Mouse (Mus musculus) CH12.LX (cell line): ENCODE measurements around the gene Pacs1. TPM values are rescaled to one million over a fixed set of nuclear protein-coding genes. Genes with fewer than 3 reads are reported as not detected.

Source experiments
- DNase-seq: peaks from one replicate; pipeline ENCODE4 v3.0.0-alpha.2; 2013; ENCODE audit errors: extremely low read depth
- H3K27ac ChIP-seq: 2 replicates; pipeline ENCODE4 v1.5.1; 2012; ENCODE audit warnings: low read depth, mild to moderate bottlenecking, control low read depth, moderate library complexity; ENCODE audit not compliant: insufficient read depth
- H3K27me3 ChIP-seq: replicated peaks from 2 replicates; pipeline ENCODE3; 2012; ENCODE audit warnings: inconsistent platforms
- H3K36me3 ChIP-seq, 2 experiments: replicated peaks in 1 of 2; 2 replicates each; pipeline versions ENCODE3 to v1.6.1; 2012; ENCODE audit warnings: inconsistent platforms in 1 of 2, low read length in 1 of 2, mild to moderate bottlenecking in 1 of 2, mixed read lengths in 1 of 2, moderate library complexity in 1 of 2; ENCODE audit not compliant: control insufficient read depth in 1 of 2, insufficient read depth in 1 of 2
- H3K4me1 ChIP-seq, 2 experiments: 2 replicates each; pipeline ENCODE4 v1.6.1; 2012; ENCODE audit warnings: inconsistent platforms in 1 of 2, moderate library complexity in 1 of 2; ENCODE audit not compliant: insufficient read depth in 2 of 2, control insufficient read depth in 1 of 2
- H3K4me2 ChIP-seq: 2 replicates; pipeline ENCODE4 v1.6.1; 2012; ENCODE audit warnings: low read depth, mild to moderate bottlenecking, control low read depth; ENCODE audit not compliant: poor library complexity, insufficient read depth, severe bottlenecking
- H3K4me3 ChIP-seq, 3 experiments: fragments of 150-350 bp in 1 of 3; sonication (generic) in 1 of 3; replicated peaks in 1 of 3; 2 replicates each; pipeline versions ENCODE3 to v1.5.1; 2011 to 2012; ENCODE audit warnings: low read depth in 2 of 3, low read length in 2 of 3, mild to moderate bottlenecking in 2 of 3, moderate library complexity in 2 of 3, control low read depth in 1 of 3, improper control_type of control experiment in 1 of 3, inconsistent platforms in 1 of 3, mixed read lengths in 1 of 3; ENCODE audit not compliant: poor library complexity in 1 of 3
- H3K79me2 ChIP-seq: replicated peaks from 2 replicates; pipeline ENCODE4 v1.6.1; 2012; ENCODE audit warnings: mild to moderate bottlenecking, moderate library complexity; ENCODE audit not compliant: control insufficient read depth, poor library complexity, insufficient read depth, severe bottlenecking; ENCODE audit errors: extremely low read depth
- H3K9ac ChIP-seq: 2 replicates; pipeline ENCODE4 v1.6.1; 2012; ENCODE audit warnings: low read depth, mild to moderate bottlenecking, control low read depth, moderate library complexity; ENCODE audit not compliant: insufficient read depth
- H3K9me3 ChIP-seq: replicated peaks from 2 replicates; pipeline ENCODE3; 2012; ENCODE audit warnings: low read length, inconsistent platforms, mixed read lengths
- CHD2 ChIP-seq: IDR thresholded peaks from 2 replicates; pipeline ENCODE4 v1.6.1; 2011; ENCODE audit warnings: low read length, improper control_type of control experiment
- ELF1 ChIP-seq: IDR thresholded peaks from 2 replicates; pipeline ENCODE4 v1.6.1; 2014; ENCODE audit warnings: low read depth, mild to moderate bottlenecking, inconsistent platforms, low read length, improper control_type of control experiment
- EP300 ChIP-seq: IDR thresholded peaks from 2 replicates; pipeline ENCODE4 v1.6.1; 2011; ENCODE audit warnings: low read length, improper control_type of control experiment
- ETS1 ChIP-seq: conservative IDR thresholded peaks from 2 replicates; pipeline ENCODE4 v1.6.1; 2012; ENCODE audit warnings: low read depth, mild to moderate bottlenecking, inconsistent platforms, low read length, improper control_type of control experiment, moderate library complexity
- GABPA ChIP-seq: IDR thresholded peaks from 2 replicates; pipeline ENCODE4 v1.6.1; 2012; ENCODE audit warnings: low read depth, low read length, improper control_type of control experiment, inconsistent platforms; ENCODE audit not compliant: insufficient replicate concordance
- HCFC1 ChIP-seq: IDR thresholded peaks from 2 replicates; pipeline ENCODE4 v1.6.1; 2012; ENCODE audit warnings: low read depth, mild to moderate bottlenecking, inconsistent platforms, low read length, improper control_type of control experiment
- JUND ChIP-seq: conservative IDR thresholded peaks from 2 replicates; pipeline ENCODE4 v1.6.1; 2011; ENCODE audit warnings: low read depth, low read length, improper control_type of control experiment
- MAX ChIP-seq: IDR thresholded peaks from 2 replicates; pipeline ENCODE4 v1.6.1; 2011; ENCODE audit warnings: low read length, improper control_type of control experiment
- MAZ ChIP-seq: IDR thresholded peaks from 2 replicates; pipeline ENCODE4 v1.6.1; 2012; ENCODE audit warnings: low read depth, mild to moderate bottlenecking, inconsistent platforms, low read length, improper control_type of control experiment, moderate library complexity
- MXI1 ChIP-seq: IDR thresholded peaks from 2 replicates; pipeline ENCODE4 v1.6.1; 2011; ENCODE audit warnings: mild to moderate bottlenecking, low read depth, low read length, improper control_type of control experiment
- PAX5 ChIP-seq: IDR thresholded peaks from 2 replicates; pipeline ENCODE4 v1.6.1; 2012; ENCODE audit warnings: low read length, inconsistent platforms, mixed read lengths
- POLR2AphosphoS2 ChIP-seq: IDR thresholded peaks from 2 replicates; pipeline ENCODE4 v1.6.1; 2011; ENCODE audit warnings: low read depth, low read length, improper control_type of control experiment
- SIN3A ChIP-seq: IDR thresholded peaks from 2 replicates; pipeline ENCODE4 v1.6.1; 2012; ENCODE audit warnings: low read length, improper control_type of control experiment, inconsistent platforms
- TBP ChIP-seq: conservative IDR thresholded peaks from 2 replicates; pipeline ENCODE4 v1.6.1; 2011; ENCODE audit warnings: low read depth, low read length, improper control_type of control experiment
- dilution Hi-C: fragments of 300-500 bp; cut with MboI; formaldehyde crosslinking; loops from 2 replicates; pipeline ENCODE4 v1.14.3; 2020; ENCODE audit warnings: low sequenced_read_pairs; ENCODE audit not compliant: extremely low pct_unique_long_range_greater_than_20kb, extremely low pct_ligation_motif_present
- in situ Hi-C: fragments of 300-500 bp; cut with MboI; formaldehyde crosslinking; loops from 3 replicates; pipeline ENCODE4 v1.14.3; 2019; ENCODE audit warnings: low sequenced_read_pairs, low pct_ligation_motif_present, low pct_unique_long_range_greater_than_20kb, mixed read lengths
- polyA plus RNA-seq: library from polyadenylated mRNA; unstranded; fragments of >175 nt; gene quantifications from 2 replicates; pipeline ENCODE4 v1.2.1, GENCODE M21; 2012; ENCODE audit warnings: low read depth; ENCODE audit not compliant: insufficient read length
- total RNA-seq, 2 experiments: library from RNA; depleted of rRNA; stranded (reverse); fragments of 300-350 nt in 1 of 2; fragments of >200 nt in 1 of 2; gene quantifications; 2 replicates each; pipeline ENCODE4 v1.2.3; 2012 to 2014

Gene Pacs1
- total and polyA plus RNA-seq, 3 experiments = 2.4 to 14.4 (median 10.1) TPM

- TF ChIP-seq ETS1 = no peak
- no peak for TF ChIP-seq TBP
- no peak for TF ChIP-seq SIN3A
- TF ChIP-seq PAX5 = no peak
- no peak for TF ChIP-seq POLR2AphosphoS2
- no peak for TF ChIP-seq JUND
- TF ChIP-seq CHD2 = no peak
- TF ChIP-seq EP300 = no peak
- TF ChIP-seq GABPA = no peak
- no peak for TF ChIP-seq ELF1
- TF ChIP-seq, all 38 proteins: peak for 0
- in situ Hi-C loops (loop anchor here (5.0 kb wide), 1 partner anchor 42 kb away; the partner anchor contains the start of gene Brms1), dilution Hi-C loops (no loop called here)
- H3K4me1 ChIP-seq = peaks cover 15 to 18% of the 10 kb centered on the region in 2 experiments
- H3K9ac ChIP-seq = no peak overlapping the region
- H3K4me2 ChIP-seq = no peak overlapping the region
- peaks cover 5% of the 10 kb centered on the region for H3K9me3 ChIP-seq
- peaks cover 0 to 5% of the 10 kb centered on the region in 2 experiments for H3K36me3 ChIP-seq
- no peak for DNase-seq
- H3K27ac ChIP-seq = no peak overlapping the region
- H3K27me3 ChIP-seq = peaks cover 60% of the 10 kb centered on the region
- peak overlapping the region in 1 of 3 experiments; percentile 40 for H3K4me3 ChIP-seq
- H3K79me2 ChIP-seq = no peaks in the 10 kb centered on the region
Measured at GRCm38 (mm10) chr19:5084834-5085144, 188.1 kb downstream of the Pacs1 start.

GRCm38 (mm10) chr19:5083961-5084833 is 188.7 kb downstream of the Pacs1 start:
- dilution Hi-C loops (no loop called here), in situ Hi-C loops (no loop called here)
- Histone ChIP-seq H3K4me3 (no peak overlapping the region), H3K79me2 (no peaks in the 10 kb centered on the region), H3K27me3 (peaks cover 64% of the 10 kb centered on the region), H3K9ac (no peak overlapping the region), H3K9me3 (peaks cover 5% of the 10 kb centered on the region), H3K27ac (no peak overlapping the region), H3K4me2 (no peak overlapping the region), H3K4me1 (peaks cover 10 to 14% of the 10 kb centered on the region in 2 experiments), H3K36me3 (no peaks in the 10 kb centered on the region)
- no peak for DNase-seq
- TF ChIP-seq PAX5 = no peak
- TF ChIP-seq SIN3A = no peak
- TF ChIP-seq MAX = no peak
- no peak for TF ChIP-seq HCFC1
- no peak for TF ChIP-seq MAZ
- no peak for TF ChIP-seq MXI1
- no peak for TF ChIP-seq EP300

Other genes starting within 250 kb of the Pacs1 start
Only the 20 nearest of the 30 such genes appear.
- gene Tmem151a, start 187.6 kb downstream of the Pacs1 start, total RNA-seq (2012; rRNA removed) = not detected in 2 replicates
- gene Tmem151a, start 187.6 kb downstream of the Pacs1 start, total RNA-seq (2014; rRNA removed) = not detected in 2 replicates
- not detected in 2 replicates for gene Tmem151a, start 187.6 kb downstream of the Pacs1 start, polyA plus RNA-seq
- 62.6 and 65.0 TPM in 2 replicates for gene Yif1a, start 184.6 kb downstream of the Pacs1 start, total RNA-seq (2012; rRNA removed)
- gene Yif1a, start 184.6 kb downstream of the Pacs1 start, total RNA-seq (2014; rRNA removed) = 63.6 and 72.4 TPM in 2 replicates
- gene Yif1a, start 184.6 kb downstream of the Pacs1 start, polyA plus RNA-seq = 33.1 and 39.0 TPM in 2 replicates
- 0.55 and 0.72 TPM in 2 replicates for gene Cnih2, start 174.6 kb downstream of the Pacs1 start, total RNA-seq (2012; rRNA removed)
- gene Cnih2, start 174.6 kb downstream of the Pacs1 start, total RNA-seq (2014; rRNA removed) = 0.23 TPM in 1 of 2 replicates, not detected in the other
- gene Cnih2, start 174.6 kb downstream of the Pacs1 start, polyA plus RNA-seq = 1.7 and 2.2 TPM in 2 replicates
- gene Rab1b, start 166.0 kb downstream of the Pacs1 start, total RNA-seq (2012; rRNA removed) = 78.4 and 90.6 TPM in 2 replicates
- 76.3 and 88.3 TPM in 2 replicates for gene Rab1b, start 166.0 kb downstream of the Pacs1 start, total RNA-seq (2014; rRNA removed)
- 80.5 and 87.1 TPM in 2 replicates for gene Rab1b, start 166.0 kb downstream of the Pacs1 start, polyA plus RNA-seq
- gene Klc2, start 154.6 kb downstream of the Pacs1 start, total RNA-seq (2012; rRNA removed) = 7.9 and 9.5 TPM in 2 replicates
- gene Klc2, start 154.6 kb downstream of the Pacs1 start, total RNA-seq (2014; rRNA removed) = 4.8 and 5.9 TPM in 2 replicates
- gene Klc2, start 154.6 kb downstream of the Pacs1 start, polyA plus RNA-seq = 9.5 and 12.0 TPM in 2 replicates
- 191 and 195 TPM in 2 replicates for gene Sf3b2, start 22.3 kb upstream of the Pacs1 start, total RNA-seq (2012; rRNA removed)
- 155 and 161 TPM in 2 replicates for gene Sf3b2, start 22.3 kb upstream of the Pacs1 start, total RNA-seq (2014; rRNA removed)
- gene Sf3b2, start 22.3 kb upstream of the Pacs1 start, polyA plus RNA-seq = 238 and 279 TPM in 2 replicates
- gene Gal3st3, start 25.2 kb upstream of the Pacs1 start, total RNA-seq (2012; rRNA removed) = not detected in 2 replicates
- gene Gal3st3, start 25.2 kb upstream of the Pacs1 start, total RNA-seq (2014; rRNA removed) = not detected in 2 replicates
- not detected in 2 replicates for gene Gal3st3, start 25.2 kb upstream of the Pacs1 start, polyA plus RNA-seq
- not detected in 2 replicates for gene Catsper1, start 62.6 kb upstream of the Pacs1 start, total RNA-seq (2012; rRNA removed)
- gene Catsper1, start 62.6 kb upstream of the Pacs1 start, total RNA-seq (2014; rRNA removed) = not detected in 2 replicates
- not detected in 2 replicates for gene Catsper1, start 62.6 kb upstream of the Pacs1 start, polyA plus RNA-seq
- 1.9 and 3.5 TPM in 2 replicates for gene Cst6, start 76.5 kb upstream of the Pacs1 start, total RNA-seq (2012; rRNA removed)
- gene Cst6, start 76.5 kb upstream of the Pacs1 start, total RNA-seq (2014; rRNA removed) = not detected in 2 replicates
- gene Cst6, start 76.5 kb upstream of the Pacs1 start, polyA plus RNA-seq = not detected in 2 replicates
- 68.4 and 82.5 TPM in 2 replicates for gene Eif1ad, start 93.6 kb upstream of the Pacs1 start, total RNA-seq (2012; rRNA removed)
- gene Eif1ad, start 93.6 kb upstream of the Pacs1 start, total RNA-seq (2014; rRNA removed) = 79.3 and 86.0 TPM in 2 replicates
- 97.7 and 98.8 TPM in 2 replicates for gene Eif1ad, start 93.6 kb upstream of the Pacs1 start, polyA plus RNA-seq
- 161 and 176 TPM in 2 replicates for gene Banf1, start 94.0 kb upstream of the Pacs1 start, total RNA-seq (2012; rRNA removed)
- gene Banf1, start 94.0 kb upstream of the Pacs1 start, total RNA-seq (2014; rRNA removed) = 212 and 273 TPM in 2 replicates
- 450 and 496 TPM in 2 replicates for gene Banf1, start 94.0 kb upstream of the Pacs1 start, polyA plus RNA-seq
- 78.3 and 85.8 TPM in 2 replicates for gene Sart1, start 115.6 kb upstream of the Pacs1 start, total RNA-seq (2012; rRNA removed)
- 46.7 and 47.7 TPM in 2 replicates for gene Sart1, start 115.6 kb upstream of the Pacs1 start, total RNA-seq (2014; rRNA removed)
- 104 and 132 TPM in 2 replicates for gene Sart1, start 115.6 kb upstream of the Pacs1 start, polyA plus RNA-seq
- gene Tsga10ip, start 129.4 kb upstream of the Pacs1 start, total RNA-seq (2012; rRNA removed) = 0.80 and 0.89 TPM in 2 replicates
- gene Tsga10ip, start 129.4 kb upstream of the Pacs1 start, total RNA-seq (2014; rRNA removed) = 0.14 TPM in 1 of 2 replicates, not detected in the other
- gene Tsga10ip, start 129.4 kb upstream of the Pacs1 start, polyA plus RNA-seq = 0.87 and 1.0 TPM in 2 replicates
- 142 and 143 TPM in 2 replicates for gene Drap1, start 151.9 kb upstream of the Pacs1 start, total RNA-seq (2012; rRNA removed)
- 73.3 and 86.7 TPM in 2 replicates for gene Drap1, start 151.9 kb upstream of the Pacs1 start, total RNA-seq (2014; rRNA removed)
- 180 and 215 TPM in 2 replicates for gene Drap1, start 151.9 kb upstream of the Pacs1 start, polyA plus RNA-seq
- gene AI837181, start 152.0 kb upstream of the Pacs1 start, total RNA-seq (2012; rRNA removed) = 8.6 and 9.8 TPM in 2 replicates
- gene AI837181, start 152.0 kb upstream of the Pacs1 start, total RNA-seq (2014; rRNA removed) = 19.3 and 22.0 TPM in 2 replicates
- gene AI837181, start 152.0 kb upstream of the Pacs1 start, polyA plus RNA-seq = 20.7 and 25.1 TPM in 2 replicates
- not detected in 2 replicates for gene Fosl1, start 174.4 kb upstream of the Pacs1 start, total RNA-seq (2012; rRNA removed)
- gene Fosl1, start 174.4 kb upstream of the Pacs1 start, total RNA-seq (2014; rRNA removed) = not detected in 2 replicates
- not detected in 2 replicates for gene Fosl1, start 174.4 kb upstream of the Pacs1 start, polyA plus RNA-seq
- 4.2 and 4.8 TPM in 2 replicates for gene Ccdc85b, start 184.8 kb upstream of the Pacs1 start, total RNA-seq (2012; rRNA removed)
- gene Ccdc85b, start 184.8 kb upstream of the Pacs1 start, total RNA-seq (2014; rRNA removed) = 2.0 and 2.1 TPM in 2 replicates
- gene Ccdc85b, start 184.8 kb upstream of the Pacs1 start, polyA plus RNA-seq = 4.1 and 5.0 TPM in 2 replicates
- gene Fibp, start 187.5 kb upstream of the Pacs1 start, total RNA-seq (2012; rRNA removed) = 37.5 and 43.0 TPM in 2 replicates
- 23.9 and 29.1 TPM in 2 replicates for gene Fibp, start 187.5 kb upstream of the Pacs1 start, total RNA-seq (2014; rRNA removed)
- gene Fibp, start 187.5 kb upstream of the Pacs1 start, polyA plus RNA-seq = 52.4 and 74.9 TPM in 2 replicates
- 0.38 TPM in 2 replicates for gene Ctsw, start 195.4 kb upstream of the Pacs1 start, total RNA-seq (2012; rRNA removed)
- gene Ctsw, start 195.4 kb upstream of the Pacs1 start, total RNA-seq (2014; rRNA removed) = 0.23 TPM in 1 of 2 replicates, not detected in the other
- gene Ctsw, start 195.4 kb upstream of the Pacs1 start, polyA plus RNA-seq = 0.60 and 1.1 TPM in 2 replicates
- gene Efemp2, start 200.8 kb upstream of the Pacs1 start, total RNA-seq (2012; rRNA removed) = 0.51 and 0.59 TPM in 2 replicates
- not detected in 2 replicates for gene Efemp2, start 200.8 kb upstream of the Pacs1 start, total RNA-seq (2014; rRNA removed)
- gene Efemp2, start 200.8 kb upstream of the Pacs1 start, polyA plus RNA-seq = 0.50 and 1.5 TPM in 2 replicates